Comparison of ENCODE assay signal across 20 mouse cellular contexts in the genomic region with DNA sequence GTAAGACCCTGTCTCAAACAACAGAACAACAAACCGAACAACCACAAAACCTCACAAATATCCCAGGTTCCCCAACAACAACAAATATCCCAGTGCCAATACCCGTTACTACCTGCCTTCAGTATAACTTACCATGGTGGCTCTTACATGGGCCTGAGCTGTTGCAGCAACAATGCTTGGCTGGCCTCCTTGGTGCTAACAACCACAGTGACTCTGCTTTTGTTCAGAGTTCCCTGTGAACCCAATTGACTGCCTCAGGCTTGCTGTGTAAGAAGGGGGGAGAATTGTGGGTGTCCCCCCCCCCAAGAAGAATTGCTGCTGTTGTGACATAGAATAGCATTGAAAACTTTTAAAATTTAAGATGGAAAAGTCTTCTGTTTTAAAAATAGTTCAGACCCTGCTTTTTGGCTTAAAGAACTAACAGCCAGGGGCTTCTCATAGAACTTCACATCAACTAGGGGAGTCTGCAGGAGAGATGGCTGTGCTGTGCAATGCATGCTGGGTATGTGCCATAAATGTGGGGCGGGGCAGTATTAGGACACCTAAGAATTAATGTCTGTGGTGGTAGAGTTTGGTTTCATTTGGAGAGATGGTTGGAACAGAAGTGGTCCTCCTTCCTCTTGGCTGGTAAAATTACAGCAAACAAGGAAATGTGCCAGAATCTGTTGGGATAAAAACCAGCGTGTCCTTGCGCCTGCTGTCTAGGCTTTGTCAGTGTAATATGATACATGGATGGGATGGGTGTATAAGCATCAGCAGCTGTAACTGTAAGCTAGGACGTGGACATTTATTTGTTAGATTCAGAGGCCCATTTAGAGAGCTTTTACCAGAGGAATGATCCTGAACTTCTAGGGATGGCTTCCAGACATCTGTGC. TPM values are rescaled to one million over a fixed set of nuclear protein-coding genes. Genes with fewer than 3 reads are reported as not detected.
A peak's percentile ranks its signal among the peaks of the same experiment; 100 is the strongest.
DNase-seq lines count a peak whose midpoint lies in the region; ATAC-seq and TF ChIP-seq lines count a peak whose summit lies in the region.
"Had no signal": no experiment of that assay in that cellular context is flagged by ENCODE, and none has a peak within 500 bp of the region (broad histone marks: within the 10 kb centered on the region; RNA-seq: fewer than 3 reads in every experiment).

No protein-coding gene starts in this region.

- H3K79me2 ChIP-seq in liver, adult 2 months (ENCODE audit: control insufficient read depth, insufficient read depth, low read length) = peaks cover 41% of the 10 kb centered on the region; the same call in 1 of the 2 replicates

- H3K9me3 ChIP-seq in liver, embryonic 11.5 days (ENCODE audit: control insufficient read depth, low read length) = no peaks in the 10 kb centered on the region
- no peaks in the 10 kb centered on the region for H3K9me3 ChIP-seq in limb, embryonic 14.5 days (ENCODE audit: control insufficient read depth, low read length)
- H3K9me3 ChIP-seq: hindbrain, embryonic 10.5 days; liver, embryonic 12.5 days; stomach, embryonic 15.5 days had no signal

- no peak overlapping the region for H3K4me2 ChIP-seq in liver, embryonic 11.5 days
- H3K4me2 ChIP-seq in limb, embryonic 14.5 days (replicated peaks; ENCODE audit: low read depth, low read length, severe bottlenecking) = no peak overlapping the region
- H3K4me2 ChIP-seq: liver, embryonic 12.5 days; stomach, embryonic 15.5 days had no signal

- DNase-seq in cerebellum, postnatal 10 days = peak; percentile 33 to 44
- no peak for DNase-seq in cerebellum, adult 9-11 months
- no peak for DNase-seq in liver, adult 2 months (ENCODE audit: extremely low read depth, low read depth, low spot score)
- DNase-seq in liver, embryonic 11.5 days (ENCODE audit: low spot score) = no peak
- peak; percentile 40 for DNase-seq in limb, embryonic 14.5 days (ENCODE audit: low spot score)
- no peak for DNase-seq in gastrocnemius, adult 8-10 months (ENCODE audit: low spot score in 2 of 2)
- DNase-seq in kidney, adult 18-20 months = no peak
- DNase-seq in embryo, embryonic 11 days = no peak
- DNase-seq: cerebellum, adult 2 months; gastrocnemius, adult 2 months; heart, adult 18-20 months; kidney, postnatal 14 days; right cerebral cortex, adult 18-20 months; spleen, adult 18-20 months had no signal

- H3K4me3 ChIP-seq in liver, adult 2 months (ENCODE audit: insufficient read depth, low read depth, low read length) = no peak overlapping the region
- H3K4me3 ChIP-seq in liver, embryonic 11.5 days (ENCODE audit: low read depth, low read length) = no peak overlapping the region
- no peak overlapping the region for H3K4me3 ChIP-seq in limb, embryonic 14.5 days (replicated peaks; ENCODE audit: low read length)
- H3K4me3 ChIP-seq: gastrocnemius, adult 2 months; hindbrain, embryonic 10.5 days; liver, embryonic 12.5 days; stomach, embryonic 15.5 days had no signal

- WGBS in liver, adult 2 months = 46% methylated on average over 6 of the region's 6 CpGs
- 79% methylated on average over 6 of the region's 6 CpGs for WGBS in liver, embryonic 11.5 days
- WGBS in limb, embryonic 14.5 days = 57% methylated on average over 6 of the region's 6 CpGs

- no peaks in the 10 kb centered on the region for H3K27me3 ChIP-seq in liver, adult 2 months (ENCODE audit: control insufficient read depth, insufficient read depth, low read length)
- no peaks in the 10 kb centered on the region for H3K27me3 ChIP-seq in liver, embryonic 11.5 days (replicated peaks; ENCODE audit: control insufficient read depth, insufficient read depth, low read length)
- H3K27me3 ChIP-seq in limb, embryonic 14.5 days (ENCODE audit: control insufficient read depth, insufficient read depth, low read length) = no peaks in the 10 kb centered on the region
- H3K27me3 ChIP-seq: liver, embryonic 12.5 days; stomach, embryonic 15.5 days had no signal

- 0 out of 2 replicates have a peak, but pooled peaks have one; percentile 1 for TF ChIP-seq CTCF in liver, adult 2 months (IDR thresholded peaks at IDR 0.05; ENCODE audit: low read depth, low read length)

- no peak for ATAC-seq in liver, embryonic 11.5 days (replicated peaks; ENCODE audit: low FRiP score)
- peak; percentile 65; the same call in 1 of the 2 replicates for ATAC-seq in limb, embryonic 14.5 days (ENCODE audit: low FRiP score, low read depth)
- ATAC-seq: inflammation-experienced regulatory T-cells, adult 6 months; liver, embryonic 12.5 days; lung, postnatal 0 days; midbrain, embryonic 16.5 days had no signal

- H3K9ac ChIP-seq in liver, adult 2 months (ENCODE audit: low read depth, low read length) = no peak overlapping the region
- no peak overlapping the region for H3K9ac ChIP-seq in liver, embryonic 11.5 days (ENCODE audit: low read depth, low read length)
- no peak overlapping the region for H3K9ac ChIP-seq in limb, embryonic 14.5 days (ENCODE audit: low read depth, low read length, severe bottlenecking)
- H3K9ac ChIP-seq: liver, embryonic 12.5 days; stomach, embryonic 15.5 days had no signal

- no peak for TF ChIP-seq POLR2A in liver, adult 2 months (IDR thresholded peaks at IDR 0.05; ENCODE audit: extremely low read depth, insufficient read depth, low read length)
- TF ChIP-seq POLR2A in limb, embryonic 14.5 days (IDR thresholded peaks at IDR 0.05; ENCODE audit: borderline replicate concordance, extremely low read depth, insufficient read depth, insufficient read length) = no peak

- H3K4me1 ChIP-seq in liver, adult 2 months (ENCODE audit: control insufficient read depth, insufficient read depth, low read length) = peaks cover 52% of the 10 kb centered on the region
- peaks cover 7% of the 10 kb centered on the region for H3K4me1 ChIP-seq in liver, embryonic 11.5 days (replicated peaks; ENCODE audit: control insufficient read depth, insufficient read depth, low read length)
- peaks cover 11% of the 10 kb centered on the region for H3K4me1 ChIP-seq in limb, embryonic 14.5 days (ENCODE audit: control insufficient read depth, insufficient read depth, low read length)

- H3K27ac ChIP-seq in liver, adult 2 months (replicated peaks; ENCODE audit: insufficient read depth, low read depth, low read length) = peak overlapping the region; percentile 22; the same call in 1 of the 2 replicates
- H3K27ac ChIP-seq in liver, embryonic 11.5 days (ENCODE audit: low read depth, low read length) = no peak overlapping the region
- no peak overlapping the region for H3K27ac ChIP-seq in limb, embryonic 14.5 days (replicated peaks; ENCODE audit: low read depth, low read length)
- H3K27ac ChIP-seq: gastrocnemius, adult 2 months; hindbrain, embryonic 10.5 days; liver, embryonic 12.5 days; stomach, embryonic 15.5 days had no signal

- H3K36me3 ChIP-seq in liver, adult 2 months (ENCODE audit: control insufficient read depth, insufficient read depth, low read length) = no peaks in the 10 kb centered on the region
- H3K36me3 ChIP-seq in liver, embryonic 11.5 days (ENCODE audit: control insufficient read depth, insufficient read depth, low read length) = no peaks in the 10 kb centered on the region
- no peaks in the 10 kb centered on the region for H3K36me3 ChIP-seq in limb, embryonic 14.5 days (ENCODE audit: control insufficient read depth, insufficient read depth, low read length)
- H3K36me3 ChIP-seq: liver, embryonic 12.5 days; stomach, embryonic 15.5 days had no signal

RNA-seq across cellular contexts. Expression of gene Elovl5, which starts 28.9 kb away (rescaled TPM):
- 228 and 280 TPM in 2 replicates for total RNA-seq in liver, adult 2 months (2014; rRNA removed)
- 234 and 322 TPM in 2 replicates for polyA plus RNA-seq in liver, adult 2 months (2012; rRNA removed)
- 54.1 and 56.0 TPM in 2 replicates for polyA plus RNA-seq in liver, embryonic 11.5 days (2014; fragmentation: Nextera tagmentation; extraction: Ambion mirVana)
- 59.1 and 83.9 TPM in 2 replicates for polyA plus RNA-seq in limb, embryonic 14.5 days (2012; rRNA removed)
- 72.7 and 76.6 TPM in 2 replicates for polyA plus RNA-seq in limb, embryonic 14.5 days (2014; fragmentation: Nextera tagmentation; extraction: Ambion mirVana)
- 1 to 10 TPM; 5.3 to 6.6 (median 5.7) TPM for total RNA-seq in gastrocnemius, adult 8-10 months (2022)

Comparison
In these comparisons a context has a peak if more than half of its experiments do, and no peak if none do; other contexts are left out.
1. DNase-seq: peak in cerebellum, postnatal 10 days (2 of 2) and limb, embryonic 14.5 days (single experiment); none in cerebellum, adult 9-11 months (single experiment), liver, adult 2 months (single experiment), liver, embryonic 11.5 days (single experiment), gastrocnemius, adult 8-10 months (0 of 2), kidney, adult 18-20 months (single experiment) and embryo, embryonic 11 days (single experiment).